Mouse (Mus musculus) C2C12 (cell line): ENCODE measurements around the gene H2afj. TPM values are rescaled to one million over a fixed set of nuclear protein-coding genes. Genes with fewer than 3 reads are reported as not detected.

Source experiments
- H3K27me3 ChIP-seq: one replicate; pipeline ENCODE4 v1.6.1; 2011; ENCODE audit not compliant: control insufficient read depth, insufficient read depth, insufficient read length
- H3K36me3 ChIP-seq: one replicate; pipeline ENCODE4 v1.6.1; 2011; ENCODE audit not compliant: control insufficient read depth, insufficient read depth
- H3K4me3 ChIP-seq: one replicate; pipeline ENCODE4 v1.5.1; 2011; ENCODE audit warnings: mild to moderate bottlenecking, control low read depth; ENCODE audit not compliant: poor library complexity, insufficient read depth, severe bottlenecking
- H3K79me2 ChIP-seq: one replicate; pipeline ENCODE4 v1.6.1; 2011; ENCODE audit not compliant: control insufficient read depth, insufficient read depth
- H3K79me3 ChIP-seq: one replicate; pipeline ENCODE4 v1.6.1; 2011; ENCODE audit warnings: low read depth, control low read depth
- H3ac ChIP-seq: one replicate; pipeline ENCODE3; 2011; ENCODE audit warnings: low read depth; ENCODE audit not compliant: control insufficient read depth, insufficient read length
- CEBPB ChIP-seq: IDR thresholded peaks from one replicate; pipeline ENCODE4 v1.6.1; 2011; ENCODE audit warnings: low read depth, mild to moderate bottlenecking, control low read depth, moderate library complexity
- CTCF ChIP-seq: IDR thresholded peaks from one replicate; pipeline ENCODE4 v1.5.1; 2011; ENCODE audit not compliant: control insufficient read depth, insufficient read depth, insufficient read length
- FOSL1 ChIP-seq: IDR thresholded peaks from one replicate; pipeline ENCODE4 v1.8.0; 2011; ENCODE audit warnings: mild to moderate bottlenecking, low read length; ENCODE audit not compliant: poor library complexity, insufficient read depth, severe bottlenecking
- MAX ChIP-seq: IDR thresholded peaks from one replicate; pipeline ENCODE4 v1.6.1; 2011; ENCODE audit warnings: mild to moderate bottlenecking, control low read depth
- MYOD1 ChIP-seq: IDR thresholded peaks from one replicate; pipeline ENCODE4 v1.6.1; 2011; ENCODE audit warnings: low read depth; ENCODE audit not compliant: control insufficient read depth, insufficient read length
- MYOG ChIP-seq: IDR thresholded peaks from one replicate; pipeline ENCODE4 v1.6.1; 2011; ENCODE audit not compliant: control insufficient read depth, insufficient read length; ENCODE audit errors: extremely low read depth
- USF1 ChIP-seq: IDR thresholded peaks from one replicate; pipeline ENCODE4 v1.6.1; 2011; ENCODE audit warnings: low read depth, mild to moderate bottlenecking, control low read depth, moderate library complexity
- polyA plus RNA-seq: library from polyadenylated mRNA; unstranded; fragments of >200 nt; fragmentation: generic; extraction: Trizol; gene quantifications from one replicate; pipeline ENCODE4 v1.2.1, GENCODE M21; 2012; ENCODE audit warnings: missing spikeins

The H2afj gene
- polyA plus RNA-seq, 1 experiment: 322 TPM

DNA sequence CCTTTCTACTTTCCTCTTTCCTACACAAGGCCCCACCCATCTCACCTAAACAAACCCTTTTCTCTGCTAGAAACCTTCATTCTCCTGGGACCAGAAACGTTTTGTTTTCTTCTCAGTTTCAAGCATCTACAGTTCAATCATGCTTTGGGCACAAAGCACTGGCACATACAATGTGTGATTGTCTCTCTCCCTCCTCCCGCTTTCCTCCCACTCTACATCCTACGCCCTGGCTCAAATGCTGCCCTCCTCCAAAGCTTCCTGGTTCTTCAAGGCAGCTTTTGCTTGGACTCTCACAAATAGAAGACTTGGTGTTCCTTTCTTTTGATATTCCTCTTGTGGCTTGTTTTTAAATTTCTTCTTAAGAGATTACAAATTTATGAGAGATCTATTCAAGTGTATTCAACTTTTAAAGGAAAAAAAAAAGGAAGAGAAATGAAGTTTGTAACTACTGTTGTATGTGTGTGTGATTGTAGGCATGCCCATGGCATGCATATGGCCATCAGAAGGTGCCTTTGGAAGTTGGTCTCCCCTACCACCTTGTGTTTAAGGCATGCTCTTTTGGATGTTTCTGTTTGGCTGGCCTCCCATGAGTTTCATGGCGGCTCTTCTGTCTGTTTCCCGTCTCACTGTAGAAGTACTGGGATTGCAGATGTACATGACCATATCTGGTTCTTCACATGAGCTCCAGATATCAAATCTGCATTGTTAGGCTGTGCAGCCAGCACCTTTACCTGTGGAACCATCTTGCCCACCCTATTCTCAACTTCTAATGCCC lies 37.8 kb downstream of the H2afj start:
- TF ChIP-seq MAX (no peak), CEBPB (no peak), USF1 (no peak), MYOD1 (no peak), FOSL1 (no peak), MYOG (no peak), CTCF (no peak)
- H3K4me3 ChIP-seq: no peak overlapping the region
- no peaks in the 10 kb centered on the region for H3K79me3 ChIP-seq
- no peaks in the 10 kb centered on the region for H3K36me3 ChIP-seq
- no peaks in the 10 kb centered on the region for H3K27me3 ChIP-seq
- H3K79me2 ChIP-seq: no peaks in the 10 kb centered on the region
- H3ac ChIP-seq: no peak overlapping the region

DNA sequence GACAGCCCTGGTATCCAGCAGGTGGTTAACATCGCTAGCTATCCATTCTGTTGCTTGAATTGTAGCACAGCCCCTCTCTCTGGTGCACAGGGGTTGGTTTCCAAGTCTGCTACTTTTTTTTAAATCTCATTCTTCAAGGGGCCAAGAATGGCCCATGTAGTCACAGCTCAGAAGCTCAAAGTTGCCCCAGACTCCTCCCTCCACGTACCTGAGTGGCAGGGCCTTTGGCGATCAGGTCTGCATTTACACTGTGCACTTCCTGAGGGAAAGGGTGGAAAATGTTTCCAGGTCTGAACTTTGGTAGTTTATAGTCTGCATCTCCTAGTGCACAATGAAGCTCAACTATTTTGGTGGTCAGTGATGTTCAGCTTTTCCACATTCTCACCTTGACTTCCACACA lies 39.2 kb downstream of the H2afj start:
- H3K36me3 ChIP-seq: no peaks in the 10 kb centered on the region
- H3K4me3 ChIP-seq: no peak overlapping the region
- no peak for TF ChIP-seq MAX
- TF ChIP-seq CEBPB: no peak
- TF ChIP-seq MYOG: no peak
- no peak for TF ChIP-seq CTCF
- no peak for TF ChIP-seq FOSL1
- no peak for TF ChIP-seq MYOD1
- TF ChIP-seq USF1: no peak
- H3K27me3 ChIP-seq: no peaks in the 10 kb centered on the region
- no peaks in the 10 kb centered on the region for H3K79me3 ChIP-seq
- no peaks in the 10 kb centered on the region for H3K79me2 ChIP-seq
- H3ac ChIP-seq: no peak overlapping the region

- no peaks in the 10 kb centered on the region for H3K79me3 ChIP-seq
- TF ChIP-seq MYOG: no peak
- TF ChIP-seq MAX: no peak
- no peak for TF ChIP-seq CEBPB
- TF ChIP-seq FOSL1: no peak
- H3K36me3 ChIP-seq: no peaks in the 10 kb centered on the region
- H3K27me3 ChIP-seq: no peaks in the 10 kb centered on the region
- H3K79me2 ChIP-seq: no peaks in the 10 kb centered on the region
- H3ac ChIP-seq: no peak overlapping the region
- no peak overlapping the region for H3K4me3 ChIP-seq
Observed at GRCm38 (mm10) chr6:136847790-136848189, 39.7 kb downstream of the H2afj start.

DNA sequence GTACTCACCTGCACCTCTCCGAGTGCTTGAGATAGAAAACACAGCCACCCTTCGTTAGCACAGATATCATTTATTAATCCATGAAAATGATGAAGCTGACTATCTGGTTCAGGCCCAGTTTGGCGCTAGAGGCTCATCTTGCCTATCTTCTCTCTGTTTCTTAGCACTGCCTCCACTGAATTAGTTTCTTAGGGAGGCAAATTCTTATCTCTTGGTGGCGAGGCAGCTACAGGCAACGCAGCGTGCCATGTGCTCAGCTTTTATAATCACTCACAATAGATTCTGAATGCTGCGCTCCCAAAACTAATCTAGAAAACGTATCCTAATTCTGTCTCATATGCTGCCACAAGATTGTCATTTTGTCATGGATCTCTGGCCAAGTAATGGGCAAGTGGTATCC lies 40.4 kb downstream of the H2afj start:
- H3K36me3 ChIP-seq: no peaks in the 10 kb centered on the region
- H3K79me2 ChIP-seq: no peaks in the 10 kb centered on the region
- no peaks in the 10 kb centered on the region for H3K79me3 ChIP-seq
- no peak overlapping the region for H3ac ChIP-seq
- H3K4me3 ChIP-seq: no peak overlapping the region
- H3K27me3 ChIP-seq: no peaks in the 10 kb centered on the region
- TF ChIP-seq MAX: no peak
- TF ChIP-seq FOSL1: no peak
- TF ChIP-seq CEBPB: no peak
- TF ChIP-seq MYOD1: no peak
- no peak for TF ChIP-seq USF1
- TF ChIP-seq CTCF: no peak
- no peak for TF ChIP-seq MYOG

DNA sequence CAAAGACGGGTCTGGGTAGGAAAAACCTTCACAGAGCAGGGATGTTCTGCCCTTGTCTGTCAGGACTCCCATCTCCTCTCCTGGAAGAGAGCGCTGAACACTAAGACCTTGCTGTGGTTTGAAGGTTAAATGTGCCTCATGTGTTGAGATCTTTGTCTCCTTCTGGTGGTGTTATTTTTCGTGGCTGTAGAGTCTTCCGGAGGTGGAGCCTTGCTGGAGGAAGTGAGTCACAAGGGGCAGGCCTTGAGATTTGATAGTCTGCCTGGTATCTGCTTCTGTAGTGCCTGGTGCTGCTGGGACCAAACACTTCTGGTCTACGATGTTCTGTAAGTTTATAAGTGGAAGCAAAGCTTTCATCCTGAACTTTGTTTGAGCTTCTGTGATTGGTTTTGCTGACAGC lies 40.9 kb downstream of the H2afj start:
- Histone ChIP-seq H3K4me3 (no peak overlapping the region), H3K27me3 (no peaks in the 10 kb centered on the region), H3ac (no peak overlapping the region), H3K79me2 (no peaks in the 10 kb centered on the region), H3K36me3 (no peaks in the 10 kb centered on the region), H3K79me3 (no peaks in the 10 kb centered on the region)
- no peak for TF ChIP-seq USF1
- no peak for TF ChIP-seq CEBPB
- TF ChIP-seq MAX: no peak
- TF ChIP-seq MYOD1: no peak
- no peak for TF ChIP-seq CTCF
- TF ChIP-seq FOSL1: no peak
- no peak for TF ChIP-seq MYOG

GRCm38 (mm10) chr6:136850267-136850666 lies 42.2 kb downstream of the H2afj start:
- no peaks in the 10 kb centered on the region for H3K79me2 ChIP-seq
- H3K36me3 ChIP-seq: no peaks in the 10 kb centered on the region
- H3K4me3 ChIP-seq: no peak overlapping the region
- H3K79me3 ChIP-seq: no peaks in the 10 kb centered on the region
- no peak overlapping the region for H3ac ChIP-seq
- TF ChIP-seq MYOD1 (no peak), CTCF (no peak), MYOG (no peak), FOSL1 (no peak), CEBPB (no peak), MAX (no peak), USF1 (no peak)
- H3K27me3 ChIP-seq: no peaks in the 10 kb centered on the region
